Mouse (Mus musculus) cerebellum, adult 2 months (tissue): Measurements from ENCODE around the gene Lhx2.

ENCODE experiments used
- CTCF ChIP-seq: fragments of 200-500 bp; IDR thresholded peaks from 2 replicates; pipeline ENCODE4 v1.5.1; 2011; ENCODE audit warnings: low read depth, mild to moderate bottlenecking, control low read depth, low read length, moderate library complexity, borderline replicate concordance; ENCODE audit not compliant: insufficient read depth
- POLR2A ChIP-seq: fragments of 200-500 bp; IDR thresholded peaks from 2 replicates; pipeline ENCODE4 v1.6.1; 2011; ENCODE audit warnings: low read length, control low read depth, borderline replicate concordance; ENCODE audit not compliant: insufficient read depth

DNA sequence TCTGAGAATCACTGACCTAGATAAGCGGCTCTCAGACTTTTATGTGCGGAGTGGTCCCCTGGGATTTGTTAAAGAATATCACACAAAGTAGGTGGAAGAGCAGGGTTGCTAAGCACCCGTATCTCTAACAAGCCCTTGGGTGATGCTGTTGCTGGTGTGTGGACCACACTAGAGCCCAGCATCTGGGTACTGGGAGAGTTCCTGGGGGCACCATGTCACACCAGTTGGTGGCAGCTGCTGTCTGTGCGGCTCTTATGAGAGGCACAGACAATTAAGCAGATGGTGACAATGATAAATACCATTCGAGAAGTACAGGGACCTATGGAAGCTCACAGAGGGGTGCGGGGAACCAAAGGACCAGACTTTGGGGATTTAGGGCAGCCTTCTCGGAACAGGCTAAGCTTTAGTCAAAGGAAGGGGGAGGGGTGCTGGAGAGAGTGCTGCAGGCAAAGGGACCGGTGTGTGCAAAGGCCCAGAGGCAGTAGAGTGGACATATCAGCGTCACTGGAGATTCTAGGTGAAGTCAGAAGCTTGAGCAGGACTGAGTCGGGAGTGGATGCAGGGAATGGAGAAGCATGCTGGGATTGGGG is 65.0 kb downstream of the Lhx2 start:
- TF ChIP-seq CTCF, result no peak
- TF ChIP-seq POLR2A, result no peak
